Mouse (Mus musculus) thymus, adult 2 months (tissue): ENCODE results near the gene Pop4. TPM values are rescaled to one million over a fixed set of nuclear protein-coding genes. Genes with fewer than 3 reads are reported as not detected.

Source experiments
- DNase-seq: peaks from one replicate; pipeline ENCODE4 v3.0.0; 2021
- H3K27ac ChIP-seq: fragments of 200-500 bp; 2 replicates; pipeline ENCODE4 v1.5.1; 2012; ENCODE audit warnings: low read length, control low read depth; ENCODE audit not compliant: control insufficient read depth, insufficient read depth
- H3K27me3 ChIP-seq: fragments of 200-500 bp; 2 replicates; pipeline ENCODE4 v1.6.1; 2012; ENCODE audit warnings: mild to moderate bottlenecking, low read length, moderate library complexity, mixed read lengths; ENCODE audit not compliant: control insufficient read depth, insufficient read depth
- H3K36me3 ChIP-seq: fragments of 200-500 bp; 2 replicates; pipeline ENCODE4 v1.6.1; 2012; ENCODE audit warnings: mild to moderate bottlenecking, low read length, moderate library complexity; ENCODE audit not compliant: control insufficient read depth, insufficient read depth
- H3K4me1 ChIP-seq: fragments of 200-500 bp; replicated peaks from 2 replicates; pipeline ENCODE4 v1.6.1; 2012; ENCODE audit warnings: low read length; ENCODE audit not compliant: control insufficient read depth, insufficient read depth
- H3K4me3 ChIP-seq: fragments of 200-500 bp; 2 replicates; pipeline ENCODE4 v1.5.1; 2012; ENCODE audit warnings: mild to moderate bottlenecking, low read length, control low read depth, moderate library complexity; ENCODE audit not compliant: control insufficient read depth, insufficient read depth
- CTCF ChIP-seq: fragments of 200-500 bp; IDR thresholded peaks from 2 replicates; pipeline ENCODE4 v1.5.1; 2012; ENCODE audit warnings: mild to moderate bottlenecking, control low read depth, low read length, moderate library complexity, borderline replicate concordance; ENCODE audit not compliant: control insufficient read depth, poor library complexity, insufficient read depth; ENCODE audit errors: extremely low read depth
- POLR2A ChIP-seq: fragments of 200-500 bp; IDR thresholded peaks from 2 replicates; pipeline ENCODE4 v1.6.1; 2012; ENCODE audit warnings: mild to moderate bottlenecking, low read length, control low read depth, moderate library complexity; ENCODE audit not compliant: control insufficient read depth, poor library complexity, insufficient read depth; ENCODE audit errors: extremely low read depth
- WGBS: fragments of 180-500 bp; shearing (Covaris S2); methylation state at CpG from one replicate; pipeline ENCODE4 v1.1.7; 2018; 5-methylcytosine and 5-hydroxymethylcytosine counted together
- polyA plus RNA-seq: library from polyadenylated mRNA; depleted of rRNA; stranded (reverse); fragments of >200 nt; gene quantifications from 2 replicates; pipeline ENCODE4 v1.2.3, GENCODE M21; 2012; rRNA removed

Pop4 gene
- polyA plus RNA-seq, 1 experiment: 16.8 TPM

- DNase-seq: no peak
- Histone ChIP-seq H3K27ac (peak overlapping the region; percentile 96), H3K4me1 (peaks cover 58% of the 10 kb centered on the region), H3K27me3 (no peaks in the 10 kb centered on the region), H3K4me3 (no peak overlapping the region), H3K36me3 (no peaks in the 10 kb centered on the region)
- 53% methylated on average over 7 of the region's 7 CpGs for WGBS
- TF ChIP-seq POLR2A (no peak), CTCF (no peak)
Measured at GRCm38 (mm10) chr7:38215281-38215680, 55.9 kb downstream of the Pop4 start.

- H3K27ac ChIP-seq: peak overlapping the region; percentile 96
- no peaks in the 10 kb centered on the region for H3K27me3 ChIP-seq
- DNase-seq: peak; percentile 70
- peaks cover 55% of the 10 kb centered on the region for H3K4me1 ChIP-seq
- WGBS: 8% methylated on average over 5 of the region's 5 CpGs
- H3K36me3 ChIP-seq: no peaks in the 10 kb centered on the region
- no peak overlapping the region for H3K4me3 ChIP-seq
- TF ChIP-seq POLR2A (0 out of 2 replicates have a peak, but pooled peaks have one; percentile 38), CTCF (no peak)
Measured at GRCm38 (mm10) chr7:38214473-38215214, 56.6 kb downstream of the Pop4 start.

GRCm38 (mm10) chr7:38212651-38213062 is 58.6 kb downstream of the Pop4 start:
- TF ChIP-seq CTCF: no peak
- TF ChIP-seq POLR2A: no peak
- H3K4me3 ChIP-seq: no peak overlapping the region
- no peaks in the 10 kb centered on the region for H3K36me3 ChIP-seq
- no peak overlapping the region for H3K27ac ChIP-seq
- peaks cover 50% of the 10 kb centered on the region for H3K4me1 ChIP-seq
- no peaks in the 10 kb centered on the region for H3K27me3 ChIP-seq
- 73% methylated on average over 3 of the region's 3 CpGs for WGBS
- DNase-seq: no peak

Other genes starting within 250 kb of the Pop4 start
- 10.3 and 11.4 TPM in 2 replicates for gene Uri1, start 247.9 kb downstream of the Pop4 start, polyA plus RNA-seq
- gene Ccne1, start 163.9 kb downstream of the Pop4 start, polyA plus RNA-seq: 27.1 and 57.3 TPM in 2 replicates
- gene 1600014C10Rik, start 88.2 kb downstream of the Pop4 start, polyA plus RNA-seq: 30.9 and 44.8 TPM in 2 replicates
- gene Plekhf1, start 43.4 kb downstream of the Pop4 start, polyA plus RNA-seq: 5.8 and 6.2 TPM in 2 replicates